Mouse (Mus musculus): ENCODE measurements around the gene 9930022D16Rik.

The 9930022D16Rik gene

GRCm38 (mm10) chr11:109458165-109458564 lies 44.4 kb downstream of the 9930022D16Rik start:
- no peak for DNase-seq

GRCm38 (mm10) chr11:109460586-109460985 lies 46.9 kb downstream of the 9930022D16Rik start:
- no peak for DNase-seq

- no peak for DNase-seq
Measured at GRCm38 (mm10) chr11:109465068-109465467, 51.4 kb downstream of the 9930022D16Rik start.

- DNase-seq = no peak
Measured at GRCm38 (mm10) chr11:109466987-109467386, 53.3 kb downstream of the 9930022D16Rik start.

GRCm38 (mm10) chr11:109468133-109468532 lies 54.4 kb downstream of the 9930022D16Rik start:
- DNase-seq = no peak

All from right cerebral cortex, postnatal 14 days (tissue).